Mouse (Mus musculus): ENCODE measurements around the gene Atp5d. TPM values are rescaled to one million over a fixed set of nuclear protein-coding genes. Genes with fewer than 3 reads are reported as not detected.

The Atp5d gene
- total RNA-seq, 2 experiments from 2014 or later, result 34.7 to 161 TPM

GRCm38 (mm10) chr10:80139975-80140665 lies 1.7 kb downstream of the Atp5d start:
- no peak for ATAC-seq (ENCODE audit: poor library complexity, severe bottlenecking)

GRCm38 (mm10) chr10:80140666-80141035 lies 2.2 kb downstream of the Atp5d start, which contains the start of gene Cbarp:
TSS of gene Cbarp (minus strand) at chr10:80140835.
- no peak for ATAC-seq (ENCODE audit: poor library complexity, severe bottlenecking)

GRCm38 (mm10) chr10:80141243-80141642 lies 2.8 kb downstream of the Atp5d start:
- peak; percentile 83 for ATAC-seq (ENCODE audit: poor library complexity, severe bottlenecking)

GRCm38 (mm10) chr10:80141786-80142529 lies 3.5 kb downstream of the Atp5d start:
- peak; percentile 74 for ATAC-seq (ENCODE audit: poor library complexity, severe bottlenecking)

GRCm38 (mm10) chr10:80142530-80142925 lies 4.1 kb downstream of the Atp5d start:
- no peak for ATAC-seq (ENCODE audit: poor library complexity, severe bottlenecking)

GRCm38 (mm10) chr10:80143664-80144063 lies 5.2 kb downstream of the Atp5d start:
- ATAC-seq (ENCODE audit: poor library complexity, severe bottlenecking), result no peak

- ATAC-seq (ENCODE audit: poor library complexity, severe bottlenecking), result no peak
Measured at GRCm38 (mm10) chr10:80144159-80144558, 5.7 kb downstream of the Atp5d start.

- no peak for ATAC-seq (ENCODE audit: poor library complexity, severe bottlenecking)
Measured at GRCm38 (mm10) chr10:80144864-80145838, 6.7 kb downstream of the Atp5d start.

GRCm38 (mm10) chr10:80145896-80146295 lies 7.5 kb downstream of the Atp5d start:
- ATAC-seq (ENCODE audit: poor library complexity, severe bottlenecking), result no peak

GRCm38 (mm10) chr10:80146568-80147011 lies 8.2 kb downstream of the Atp5d start:
- ATAC-seq (ENCODE audit: poor library complexity, severe bottlenecking), result no peak

- ATAC-seq (ENCODE audit: poor library complexity, severe bottlenecking), result no peak
Measured at GRCm38 (mm10) chr10:80147146-80147718, 8.8 kb downstream of the Atp5d start.

- peak; percentile 33 for ATAC-seq (ENCODE audit: poor library complexity, severe bottlenecking)
Measured at GRCm38 (mm10) chr10:80147719-80148601, 9.5 kb downstream of the Atp5d start, which contains the start of gene Midn. TSS of gene Midn (plus strand) at chr10:80148272.

- ATAC-seq (ENCODE audit: poor library complexity, severe bottlenecking), result peak; percentile 30
Measured at GRCm38 (mm10) chr10:80148610-80149290, 10.3 kb downstream of the Atp5d start.

- peak; percentile 55 for ATAC-seq (ENCODE audit: poor library complexity, severe bottlenecking)
Measured at GRCm38 (mm10) chr10:80149291-80150225, 11.1 kb downstream of the Atp5d start.

GRCm38 (mm10) chr10:80150226-80151210 lies 12.1 kb downstream of the Atp5d start:
- ATAC-seq (ENCODE audit: poor library complexity, severe bottlenecking), result no peak

- peak; percentile 14 for ATAC-seq (ENCODE audit: poor library complexity, severe bottlenecking)
Measured at GRCm38 (mm10) chr10:80151211-80152034, 13.0 kb downstream of the Atp5d start.

All from megakaryocyte, adult 5-6 weeks (primary cell).